Mouse (Mus musculus): ENCODE measurements around the gene Fbln1.
A peak's percentile ranks its signal among the peaks of the same experiment; 100 is the strongest.

Gene Fbln1

DNA sequence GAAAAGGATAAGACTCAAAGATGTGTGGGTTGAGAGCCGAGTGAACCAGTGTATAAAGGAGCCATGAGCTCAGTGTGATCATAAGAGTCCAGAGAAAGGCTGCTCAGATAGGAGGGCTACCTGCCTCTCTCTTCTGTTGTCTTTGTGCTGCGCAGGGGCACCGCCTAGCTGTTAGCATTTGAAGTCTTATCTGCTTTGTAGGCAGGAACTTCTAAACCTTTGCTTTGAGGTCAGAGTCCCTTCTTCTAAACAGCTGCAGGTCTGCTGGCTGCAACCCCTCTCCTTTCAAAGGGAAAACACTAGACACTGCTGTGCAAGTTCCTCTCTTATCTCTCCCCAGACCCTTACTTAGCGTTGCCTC, 27.5 kb downstream of the Fbln1 start:
- DNase-seq (ENCODE audit: inconsistent age in 2 of 2, low spot score in 1 of 2) = no peak

GRCm38 (mm10) chr15:85233690-85234089, 27.9 kb downstream of the Fbln1 start:
- no peak for DNase-seq (ENCODE audit: inconsistent age in 2 of 2, low spot score in 1 of 2)

GRCm38 (mm10) chr15:85238821-85239745, 33.3 kb downstream of the Fbln1 start:
- peak in 1 of 2 experiments; percentile 56 for DNase-seq (ENCODE audit: inconsistent age in 2 of 2, low spot score in 1 of 2)

GRCm38 (mm10) chr15:85240086-85240485, 34.3 kb downstream of the Fbln1 start:
- DNase-seq (ENCODE audit: inconsistent age in 2 of 2, low spot score in 1 of 2) = no peak

DNA sequence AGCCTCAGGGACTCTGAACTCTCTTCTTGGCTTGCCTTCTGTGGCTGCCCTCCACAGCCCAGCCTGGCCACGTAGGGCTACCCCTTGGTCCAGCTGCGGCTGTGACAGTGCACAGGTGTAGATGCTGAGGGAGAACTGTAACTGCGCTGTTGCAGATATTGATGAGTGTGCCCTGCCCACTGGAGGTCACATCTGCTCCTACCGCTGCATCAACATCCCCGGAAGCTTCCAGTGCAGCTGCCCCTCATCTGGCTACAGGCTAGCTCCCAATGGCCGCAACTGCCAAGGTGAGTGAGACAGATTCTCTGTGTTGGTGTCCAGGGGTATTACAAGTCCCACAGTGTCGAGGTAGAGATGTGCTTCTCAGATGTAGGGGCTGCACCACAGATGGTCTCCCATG, 36.1 kb downstream of the Fbln1 start:
- DNase-seq (ENCODE audit: inconsistent age in 2 of 2, low spot score in 1 of 2) = no peak

- DNase-seq (ENCODE audit: inconsistent age in 2 of 2, low spot score in 1 of 2) = peak in 1 of 2 experiments; percentile 26
Measured at GRCm38 (mm10) chr15:85244414-85245161, 38.8 kb downstream of the Fbln1 start.

GRCm38 (mm10) chr15:85245241-85246010, 39.7 kb downstream of the Fbln1 start:
- peak; percentile 38 to 76 for DNase-seq (ENCODE audit: inconsistent age in 2 of 2, low spot score in 1 of 2)

DNA sequence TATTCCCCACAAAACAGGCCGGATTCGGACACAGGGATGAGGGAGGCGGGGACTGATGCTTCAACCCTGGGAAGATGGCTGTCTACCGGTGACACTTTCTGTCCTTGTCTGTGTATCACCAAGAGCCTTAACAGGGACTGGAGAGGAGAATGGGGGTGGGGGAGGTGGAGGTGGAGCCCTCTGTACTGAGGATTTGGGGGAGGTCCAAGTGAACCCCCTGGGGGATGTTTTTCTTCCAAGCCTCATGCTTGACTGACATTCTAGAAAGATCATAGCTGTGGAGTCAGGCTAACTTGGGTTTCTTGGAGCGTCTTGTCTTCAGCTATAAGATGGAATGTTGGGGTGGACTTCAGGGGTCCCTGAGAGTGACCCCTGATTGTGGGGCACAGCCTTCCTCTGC, 40.3 kb downstream of the Fbln1 start:
- no peak for DNase-seq (ENCODE audit: inconsistent age in 2 of 2, low spot score in 1 of 2)

GRCm38 (mm10) chr15:85246936-85247335, 41.2 kb downstream of the Fbln1 start:
- DNase-seq (ENCODE audit: inconsistent age in 2 of 2, low spot score in 1 of 2) = no peak

- DNase-seq (ENCODE audit: inconsistent age in 2 of 2, low spot score in 1 of 2) = no peak
Measured at GRCm38 (mm10) chr15:85248311-85248710, 42.6 kb downstream of the Fbln1 start.

DNA sequence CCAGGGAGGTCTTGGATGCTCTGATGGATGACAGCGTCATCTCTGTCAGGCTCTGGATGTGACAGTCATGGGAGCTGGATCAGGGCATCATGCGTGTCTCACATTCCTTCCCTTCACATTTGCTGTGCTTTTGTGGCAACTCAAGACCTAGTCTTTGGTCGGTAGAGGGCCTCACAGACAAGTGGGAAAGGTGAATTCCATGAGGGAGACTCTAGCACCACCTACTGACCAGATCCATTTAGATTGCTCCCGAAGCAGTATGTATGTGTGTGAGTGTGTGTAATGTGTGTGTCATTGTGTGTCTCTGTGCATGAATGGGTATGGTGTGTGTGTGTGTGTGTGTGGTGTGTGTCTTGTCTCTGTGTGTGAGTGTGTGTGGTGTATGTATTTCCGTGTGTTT, 43.5 kb downstream of the Fbln1 start:
- DNase-seq (ENCODE audit: inconsistent age in 2 of 2, low spot score in 1 of 2) = peak; percentile 48 to 88

DNA sequence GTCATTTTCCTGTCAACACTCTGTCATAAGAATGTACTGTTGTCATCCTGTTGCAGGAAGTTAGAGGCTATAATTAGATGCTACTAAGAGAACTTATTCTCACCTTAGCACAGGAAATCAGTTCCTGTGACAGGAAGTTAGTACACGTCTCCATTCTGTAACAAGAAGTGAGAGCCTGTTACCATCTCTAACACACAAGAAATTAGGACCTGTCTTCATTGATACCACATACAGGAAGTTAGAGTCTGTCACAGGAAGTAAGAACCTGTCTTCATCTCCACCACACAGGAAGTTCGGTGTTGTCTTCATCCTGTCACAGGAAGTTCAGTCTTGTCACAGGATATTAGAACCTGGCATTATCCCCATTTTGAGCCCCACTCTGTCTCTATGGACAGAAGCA, 44.7 kb downstream of the Fbln1 start:
- DNase-seq (ENCODE audit: inconsistent age in 2 of 2, low spot score in 1 of 2) = no peak

DNA sequence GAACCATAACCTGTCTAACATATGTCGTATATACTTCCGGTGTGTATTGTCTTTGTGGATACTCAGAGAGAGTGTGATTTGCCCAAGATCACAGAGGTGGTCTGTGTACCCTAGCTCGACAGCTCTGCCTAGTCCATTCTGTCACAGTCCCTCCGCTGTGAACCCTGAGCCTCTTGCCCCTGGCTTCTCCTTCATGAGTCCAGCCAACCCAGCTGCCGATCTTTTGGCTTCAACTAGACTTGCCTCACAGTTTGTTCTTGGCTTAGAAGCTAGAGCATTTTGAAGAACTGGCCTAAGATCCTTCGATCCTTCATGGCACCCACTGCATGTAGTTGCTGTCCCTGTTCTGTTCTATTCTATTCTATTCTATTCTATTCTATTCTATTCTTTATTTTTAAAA, 46.7 kb downstream of the Fbln1 start:
- DNase-seq (ENCODE audit: inconsistent age in 2 of 2, low spot score in 1 of 2) = no peak

GRCm38 (mm10) chr15:85257775-85258429, 52.2 kb downstream of the Fbln1 start:
- peak; percentile 33 to 79 for DNase-seq (ENCODE audit: inconsistent age in 2 of 2, low spot score in 1 of 2)

- no peak for DNase-seq (ENCODE audit: inconsistent age in 2 of 2, low spot score in 1 of 2)
Measured at GRCm38 (mm10) chr15:85262805-85263204, 57.1 kb downstream of the Fbln1 start.

DNA sequence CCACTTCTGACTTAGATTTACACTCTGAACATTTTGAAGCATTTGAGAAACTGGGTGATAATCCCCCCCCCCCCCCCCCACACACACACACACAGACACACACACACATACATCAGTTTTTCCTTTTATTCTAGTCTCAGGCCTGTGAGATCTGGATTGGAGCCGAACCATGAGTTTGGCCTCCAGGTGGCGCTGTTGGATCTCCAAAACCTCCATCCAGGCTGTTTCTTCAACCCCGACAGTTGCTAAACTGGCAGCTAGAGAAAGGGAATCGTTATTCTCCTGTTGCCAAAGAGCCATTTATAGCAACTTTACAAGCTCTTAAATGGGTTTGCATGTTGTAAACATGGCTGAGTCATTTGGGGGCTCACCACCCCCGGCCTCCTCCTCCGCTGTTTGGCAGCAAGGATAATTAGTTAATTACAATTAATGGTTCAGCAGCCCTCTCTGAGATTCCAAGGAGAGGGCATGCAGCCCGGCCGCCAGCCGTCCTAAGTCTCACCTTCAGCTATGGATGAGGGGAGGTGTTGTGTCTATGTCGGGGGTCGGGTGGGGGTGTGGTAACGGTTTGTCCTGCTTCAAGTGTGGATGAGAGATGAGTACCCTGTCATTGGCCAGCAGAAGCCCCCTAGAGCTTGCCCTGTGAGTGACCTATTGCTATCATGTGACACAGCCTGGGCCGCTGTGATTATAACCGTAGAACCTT, 61.1 kb downstream of the Fbln1 start:
- peak; percentile 78 to 95 for DNase-seq (ENCODE audit: inconsistent age in 2 of 2, low spot score in 1 of 2)

GRCm38 (mm10) chr15:85267891-85268290, 62.1 kb downstream of the Fbln1 start:
- no peak for DNase-seq (ENCODE audit: inconsistent age in 2 of 2, low spot score in 1 of 2)

- no peak for DNase-seq (ENCODE audit: inconsistent age in 2 of 2, low spot score in 1 of 2)
Measured at GRCm38 (mm10) chr15:85272988-85273387, 67.2 kb downstream of the Fbln1 start.

DNA sequence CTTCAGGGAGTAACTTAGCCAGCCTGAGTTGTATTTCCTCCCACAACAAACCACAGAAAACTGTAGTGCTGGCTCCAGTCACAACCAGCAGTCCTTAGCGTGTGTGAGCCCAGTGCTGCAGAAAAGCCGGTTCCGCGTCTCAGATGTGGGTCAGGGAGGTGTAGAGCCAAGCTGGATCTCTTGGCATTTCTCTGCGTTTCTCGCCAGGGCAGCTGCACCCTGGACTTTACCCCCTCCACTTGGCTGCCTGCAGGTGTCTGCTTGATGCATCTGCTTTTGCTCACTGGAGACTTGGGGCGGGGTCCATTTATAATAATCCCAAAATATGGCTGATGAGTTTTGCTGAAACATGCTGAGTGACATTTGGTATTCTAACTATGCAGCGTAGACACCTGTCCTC, 71.5 kb downstream of the Fbln1 start:
- DNase-seq (ENCODE audit: inconsistent age in 2 of 2, low spot score in 1 of 2) = no peak

- no peak for DNase-seq (ENCODE audit: inconsistent age in 2 of 2, low spot score in 1 of 2)
Measured at GRCm38 (mm10) chr15:85278986-85279385, 73.2 kb downstream of the Fbln1 start.
